Mouse (Mus musculus) embryonic fibroblast, embryonic 13.5 days (primary cell): Measurements from ENCODE around the gene Catsper1.

Source experiments
- CTCF ChIP-seq: IDR thresholded peaks from 2 replicates; pipeline ENCODE4 v1.5.1; 2011; ENCODE audit warnings: mild to moderate bottlenecking, control low read depth, low read length, moderate library complexity, borderline replicate concordance; ENCODE audit not compliant: insufficient read depth
- POLR2A ChIP-seq: IDR thresholded peaks from 2 replicates; pipeline ENCODE4 v1.6.1; 2011; ENCODE audit warnings: low read depth, mild to moderate bottlenecking, control low read depth, low read length, moderate library complexity

DNA sequence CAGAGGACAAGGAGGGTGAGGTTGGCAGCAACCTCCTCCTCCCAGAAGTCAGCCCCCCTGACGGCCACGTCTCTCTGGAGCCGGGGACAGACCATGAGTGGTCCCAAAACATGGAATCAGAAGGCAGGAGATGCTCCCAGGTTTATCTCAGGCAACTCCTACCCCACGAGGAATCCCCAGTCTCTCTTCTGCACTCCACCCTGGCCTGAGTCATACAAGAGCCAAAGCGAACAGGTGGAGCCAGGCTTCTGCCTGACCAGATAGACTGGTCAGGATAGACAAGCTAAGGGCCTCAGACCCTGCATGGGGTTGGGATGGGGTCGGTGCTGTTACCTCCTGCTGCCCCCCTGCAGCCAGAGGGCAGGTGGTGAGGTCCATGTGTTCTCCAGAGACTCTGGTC lies 12.5 kb downstream of the Catsper1 start:
- TF ChIP-seq POLR2A (no peak), CTCF (no peak)
